Mouse (Mus musculus): ENCODE data around the gene Adamts17.

DNA sequence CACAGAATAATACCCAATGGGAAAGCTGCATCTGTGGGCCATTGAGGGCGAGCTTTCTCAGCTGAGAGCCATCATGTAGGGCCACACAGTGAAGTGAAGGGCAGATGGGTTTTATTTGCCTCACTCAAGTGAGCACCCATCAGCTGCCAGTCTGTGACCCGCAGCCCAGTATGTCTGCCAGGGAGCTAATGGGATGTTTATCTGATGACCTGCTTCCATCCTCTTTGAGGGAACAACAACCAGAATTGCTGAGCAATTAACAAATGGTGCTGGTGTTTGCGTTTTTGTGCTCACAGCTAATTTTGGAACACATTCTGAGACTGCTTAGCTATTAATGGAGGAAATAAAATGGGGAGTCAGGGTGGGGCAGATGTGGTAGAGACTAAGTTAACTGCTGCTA, 12.6 kb downstream of the Adamts17 start:
- TF ChIP-seq GATA1 (IDR thresholded peaks at IDR 0.05; ENCODE audit: low read length) (no peak), TAL1 (IDR thresholded peaks at IDR 0.05; ENCODE audit: low read length) (no peak)
